Mouse (Mus musculus) brain, embryonic 14.5 days (tissue): ENCODE measurements at regions not wholly inside any gene's neighbourhood (a gene's known extent, or its start where the extent isn't known, plus 50 kb on each side); places are given as distances from the start of the nearest gene placed in this dataset.
A peak's percentile ranks its signal among the peaks of the same experiment; 100 is the strongest.

Experiments
- DNase-seq: peaks from one replicate; pipeline ENCODE4 v3.0.0-alpha.2; 2011; ENCODE audit warnings: low read depth
- CTCF ChIP-seq: fragments of 200-500 bp; IDR thresholded peaks from 2 replicates; pipeline ENCODE4 v1.5.1; 2012; ENCODE audit warnings: inconsistent platforms, mild to moderate bottlenecking, moderate library complexity, borderline replicate concordance; ENCODE audit not compliant: insufficient read depth, insufficient read length; ENCODE audit errors: extremely low read depth
- POLR2A ChIP-seq: fragments of 200-500 bp; IDR thresholded peaks from 2 replicates; pipeline ENCODE4 v1.6.1; 2012; ENCODE audit warnings: mild to moderate bottlenecking, inconsistent platforms, borderline replicate concordance; ENCODE audit not compliant: poor library complexity, insufficient read depth, insufficient read length, severe bottlenecking; ENCODE audit errors: extremely low read depth

DNA sequence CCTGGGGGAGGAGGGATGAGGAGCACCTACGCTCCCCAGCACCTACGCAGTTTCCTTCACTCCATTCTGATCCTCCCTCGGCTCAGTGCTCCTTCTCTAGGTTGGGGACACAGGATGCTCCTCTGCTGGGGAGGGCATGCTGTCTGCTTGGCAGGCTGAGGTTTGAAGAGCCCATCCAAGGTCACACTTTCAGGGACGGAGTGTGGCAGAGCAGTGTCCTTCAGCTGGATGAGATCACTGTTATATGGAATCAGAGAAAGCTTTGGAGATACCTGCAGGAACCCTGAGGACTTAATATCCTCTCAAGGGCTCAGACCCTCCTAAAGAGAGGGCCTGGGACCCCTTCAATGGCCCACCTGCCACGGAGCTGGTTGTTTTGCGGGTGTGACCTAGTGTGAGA is 60.5 kb downstream of the Klhdc7a start:
- DNase-seq = no peak
- TF ChIP-seq CTCF = no peak
- TF ChIP-seq POLR2A = no peak

DNA sequence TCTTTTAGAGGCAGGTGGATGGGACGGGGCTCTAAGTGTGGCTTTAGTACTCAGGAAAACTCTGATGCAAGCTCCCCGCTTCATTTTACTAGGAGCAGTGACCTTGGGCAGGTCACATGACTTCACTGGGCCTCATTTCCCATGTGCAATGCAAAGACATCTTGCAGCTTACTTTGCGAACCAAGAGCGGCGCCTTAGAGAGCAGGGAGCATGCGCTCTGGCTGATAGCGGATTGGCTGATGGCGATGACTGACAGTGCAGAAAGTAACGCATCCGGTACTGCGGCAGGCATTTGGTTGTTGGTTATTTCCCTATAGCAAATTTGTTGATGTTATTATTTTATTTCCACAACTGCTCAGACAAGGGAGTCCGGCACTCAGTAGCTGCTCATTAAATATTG is 61.6 kb downstream of the Klhdc7a start:
- DNase-seq = no peak

GRCm38 (mm10) chr4:139905093-139905783 is 62.6 kb downstream of the Klhdc7a start:
- no peak for TF ChIP-seq CTCF
- no peak for TF ChIP-seq POLR2A

More for the DNA sequence above, 61.6 kb downstream of the Klhdc7a start:
- TF ChIP-seq CTCF (no peak), POLR2A (no peak)

GRCm38 (mm10) chr4:139899960-139900359 is 66.6 kb upstream of the Pax7 start:
- TF ChIP-seq CTCF (no peak), POLR2A (no peak)
- DNase-seq = peak; percentile 78

More at GRCm38 (mm10) chr4:139905093-139905783, 62.6 kb downstream of the Klhdc7a start:
- peak; percentile 62 for DNase-seq

DNA sequence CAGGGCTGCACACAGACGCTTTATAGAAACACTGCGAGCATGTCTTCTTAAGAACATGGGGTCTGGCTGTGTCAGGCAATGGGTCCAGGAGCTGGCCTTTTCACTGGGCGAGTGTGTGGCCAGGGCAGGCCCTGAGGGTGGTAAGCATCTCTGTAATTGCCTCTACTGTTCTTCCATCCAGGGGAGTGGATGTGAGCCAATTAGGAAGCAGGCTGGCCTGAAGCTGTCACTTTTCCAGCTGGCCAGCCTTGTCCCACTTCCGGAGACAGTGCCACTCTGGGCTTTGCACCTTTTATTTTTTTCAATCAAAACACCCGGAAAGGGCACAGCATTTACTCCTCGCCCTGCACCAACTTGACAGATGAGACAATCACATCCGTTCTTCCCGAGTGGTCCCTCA is 66.1 kb upstream of the Pax7 start:
- TF ChIP-seq CTCF (no peak), POLR2A (no peak)
- peak; percentile 60 for DNase-seq

GRCm38 (mm10) chr4:139892678-139893077 is 59.4 kb upstream of the Pax7 start:
- DNase-seq = no peak
- TF ChIP-seq POLR2A (no peak), CTCF (no peak)

- TF ChIP-seq POLR2A (no peak), CTCF (no peak)
- peak; percentile 73 for DNase-seq
Measured at GRCm38 (mm10) chr4:139889013-139889412, 55.7 kb upstream of the Pax7 start.
